Mouse (Mus musculus) intestine, embryonic 16.5 days (tissue): ENCODE data around the gene Gm20388. TPM values are rescaled to one million over a fixed set of nuclear protein-coding genes. Genes with fewer than 3 reads are reported as not detected.

Experiments
- ATAC-seq: fragments of 200-750 bp; cut with Nextera tagmentation; 2 replicates; pipeline ENCODE4 v1.8.0; 2017; ENCODE audit warnings: moderate TSS enrichment, moderate library complexity
- H3K27ac ChIP-seq: fragments of 300-500 bp; sonication (generic); 2 replicates; pipeline ENCODE4 v1.5.1; 2014; ENCODE audit warnings: mild to moderate bottlenecking, low read length
- H3K27me3 ChIP-seq: fragments of 300-500 bp; sonication (generic); replicated peaks from 2 replicates; pipeline ENCODE4 v1.6.1; 2014; ENCODE audit warnings: low read length, control low read depth, mixed read lengths; ENCODE audit not compliant: control insufficient read depth, insufficient read depth
- H3K36me3 ChIP-seq: fragments of 300-500 bp; sonication (generic); 2 replicates; pipeline ENCODE4 v1.6.1; 2014; ENCODE audit warnings: low read length, control low read depth; ENCODE audit not compliant: control insufficient read depth, insufficient read depth
- H3K4me1 ChIP-seq: fragments of 300-500 bp; sonication (generic); 2 replicates; pipeline ENCODE4 v1.6.1; 2014; ENCODE audit warnings: low read length, control low read depth, mixed read lengths; ENCODE audit not compliant: control insufficient read depth, insufficient read depth
- H3K4me2 ChIP-seq: fragments of 300-500 bp; sonication (generic); 2 replicates; pipeline ENCODE4 v1.6.1; 2014; ENCODE audit warnings: low read depth, low read length, control low read depth
- H3K4me3 ChIP-seq: fragments of 300-500 bp; sonication (generic); 2 replicates; pipeline ENCODE4 v1.5.1; 2014; ENCODE audit warnings: mild to moderate bottlenecking, low read length
- H3K9ac ChIP-seq: fragments of 300-500 bp; sonication (generic); 2 replicates; pipeline ENCODE4 v1.6.1; 2014; ENCODE audit warnings: low read depth, low read length
- H3K9me3 ChIP-seq: fragments of 300-500 bp; sonication (generic); 2 replicates; pipeline ENCODE4 v1.6.1; 2016; ENCODE audit warnings: low read length, control low read depth; ENCODE audit not compliant: control insufficient read depth
- WGBS: fragments of 180-500 bp; shearing (Covaris S2); extraction: QIAGEN DNeasy Blood & Tissue Kit; methylation state at CpG from one replicate; pipeline ENCODE4 v1.1.7; 2014; 5-methylcytosine and 5-hydroxymethylcytosine counted together
- polyA plus RNA-seq: library from polyadenylated mRNA; unstranded; fragments of >200 nt; fragmentation: Nextera tagmentation; extraction: Ambion mirVana; gene quantifications from 2 replicates; pipeline ENCODE4 v1.2.1, GENCODE M21; 2015

Gene Gm20388
- polyA plus RNA-seq, 1 experiment from 2014 or later, result 5.8 TPM

- no peaks in the 10 kb centered on the region for H3K27me3 ChIP-seq
- 81% methylated on average over 4 of the region's 4 CpGs for WGBS
- H3K4me2 ChIP-seq, result no peak overlapping the region
- peaks cover 46% of the 10 kb centered on the region for H3K4me1 ChIP-seq
- H3K27ac ChIP-seq, result no peak overlapping the region
- no peaks in the 10 kb centered on the region for H3K9me3 ChIP-seq
- no peak overlapping the region for H3K4me3 ChIP-seq
- no peak overlapping the region for H3K9ac ChIP-seq
- ATAC-seq, result no peak
- H3K36me3 ChIP-seq, result no peaks in the 10 kb centered on the region
Measured at GRCm38 (mm10) chr8:120273430-120273829, 362.8 kb downstream of the Gm20388 start.

GRCm38 (mm10) chr8:120276051-120276890 lies 365.6 kb downstream of the Gm20388 start:
- under 1% methylated on average over 49 of the region's 49 CpGs for WGBS
- peak; percentile 92 for ATAC-seq

GRCm38 (mm10) chr8:120276891-120277426 lies 366.3 kb downstream of the Gm20388 start:
- H3K27ac ChIP-seq, result peak overlapping the region; percentile 92
- peak overlapping the region; percentile 48 for H3K4me3 ChIP-seq
- WGBS, result 12% methylated on average over 16 of the region's 16 CpGs
- peaks cover 49% of the 10 kb centered on the region for H3K4me1 ChIP-seq
- H3K36me3 ChIP-seq, result no peaks in the 10 kb centered on the region
- H3K27me3 ChIP-seq, result no peaks in the 10 kb centered on the region
- peak; percentile 20 for ATAC-seq
- H3K9me3 ChIP-seq, result no peaks in the 10 kb centered on the region
- H3K4me2 ChIP-seq, result peak overlapping the region; percentile 70
- peak overlapping the region; percentile 74 for H3K9ac ChIP-seq

More at GRCm38 (mm10) chr8:120276051-120276890, 365.6 kb downstream of the Gm20388 start:
- Histone ChIP-seq H3K27me3 (no peaks in the 10 kb centered on the region), H3K9ac (peak overlapping the region; percentile 74), H3K4me2 (peak overlapping the region; percentile 70), H3K36me3 (no peaks in the 10 kb centered on the region), H3K27ac (peak overlapping the region; percentile 92), H3K4me1 (peaks cover 44% of the 10 kb centered on the region), H3K9me3 (no peaks in the 10 kb centered on the region), H3K4me3 (peak overlapping the region; percentile 48)

- no peaks in the 10 kb centered on the region for H3K27me3 ChIP-seq
- H3K9ac ChIP-seq, result peak overlapping the region; percentile 34
- no peak overlapping the region for H3K4me3 ChIP-seq
- H3K4me2 ChIP-seq, result 0 out of 2 replicates have a peak overlapping the region, but pooled peaks have one; percentile 10
- peaks cover 57% of the 10 kb centered on the region for H3K4me1 ChIP-seq
- no peaks in the 10 kb centered on the region for H3K36me3 ChIP-seq
- H3K27ac ChIP-seq, result peak overlapping the region; percentile 92; the same call in 1 of the 2 replicates
- H3K9me3 ChIP-seq, result no peaks in the 10 kb centered on the region
- 53% methylated on average over 14 of the region's 14 CpGs for WGBS
- ATAC-seq, result no peak
Measured at GRCm38 (mm10) chr8:120278009-120278408, 367.4 kb downstream of the Gm20388 start.

GRCm38 (mm10) chr8:120279418-120279817 lies 368.8 kb downstream of the Gm20388 start:
- Histone ChIP-seq H3K9me3 (no peaks in the 10 kb centered on the region), H3K36me3 (no peaks in the 10 kb centered on the region), H3K9ac (no peak overlapping the region), H3K27me3 (no peaks in the 10 kb centered on the region), H3K4me2 (no peak overlapping the region), H3K4me3 (no peak overlapping the region), H3K4me1 (peaks cover 66% of the 10 kb centered on the region), H3K27ac (peak overlapping the region; percentile 5; the same call in 1 of the 2 replicates)
- ATAC-seq, result no peak
- WGBS, result 68% methylated on average over 8 of the region's 8 CpGs

GRCm38 (mm10) chr8:120281487-120281886 lies 370.8 kb downstream of the Gm20388 start:
- H3K9me3 ChIP-seq, result no peaks in the 10 kb centered on the region
- ATAC-seq, result no peak
- peaks cover 69% of the 10 kb centered on the region for H3K4me1 ChIP-seq
- H3K27me3 ChIP-seq, result no peaks in the 10 kb centered on the region
- no peaks in the 10 kb centered on the region for H3K36me3 ChIP-seq
- no peak overlapping the region for H3K27ac ChIP-seq
- H3K9ac ChIP-seq, result no peak overlapping the region
- H3K4me3 ChIP-seq, result no peak overlapping the region
- H3K4me2 ChIP-seq, result no peak overlapping the region
- 14% methylated on average over 4 of the region's 4 CpGs for WGBS

- H3K9me3 ChIP-seq, result no peaks in the 10 kb centered on the region
- H3K4me2 ChIP-seq, result no peak overlapping the region
- WGBS, result 69% methylated on average over 5 of the region's 5 CpGs
- 0 out of 2 replicates have a peak overlapping the region, but pooled peaks have one; percentile 2 for H3K9ac ChIP-seq
- no peaks in the 10 kb centered on the region for H3K27me3 ChIP-seq
- ATAC-seq, result no peak
- peak overlapping the region; percentile 27; the same call in 1 of the 2 replicates for H3K27ac ChIP-seq
- H3K36me3 ChIP-seq, result no peaks in the 10 kb centered on the region
- peaks cover 59% of the 10 kb centered on the region for H3K4me1 ChIP-seq
- H3K4me3 ChIP-seq, result no peak overlapping the region
Measured at GRCm38 (mm10) chr8:120282465-120282864, 371.8 kb downstream of the Gm20388 start.

- Histone ChIP-seq H3K9me3 (no peaks in the 10 kb centered on the region), H3K4me3 (no peak overlapping the region), H3K4me1 (peaks cover 53% of the 10 kb centered on the region), H3K27ac (peak overlapping the region; percentile 78), H3K4me2 (no peak overlapping the region), H3K9ac (peak overlapping the region; percentile 37; the same call in 1 of the 2 replicates), H3K36me3 (no peaks in the 10 kb centered on the region), H3K27me3 (no peaks in the 10 kb centered on the region)
- 39% methylated on average over 9 of the region's 9 CpGs for WGBS
- ATAC-seq, result no peak
Measured at GRCm38 (mm10) chr8:120284265-120284664, 373.6 kb downstream of the Gm20388 start.

- peak; percentile 85 for ATAC-seq
- 31% methylated on average over 3 of the region's 3 CpGs for WGBS
Measured at GRCm38 (mm10) chr8:120285033-120285432, 374.4 kb downstream of the Gm20388 start.

More at GRCm38 (mm10) chr8:120285033-120285432, 374.4 kb downstream of the Gm20388 start:
- H3K27ac ChIP-seq, result peak overlapping the region; percentile 78
- H3K36me3 ChIP-seq, result no peaks in the 10 kb centered on the region
- H3K4me2 ChIP-seq, result no peak overlapping the region
- no peaks in the 10 kb centered on the region for H3K9me3 ChIP-seq
- H3K4me3 ChIP-seq, result no peak overlapping the region
- H3K4me1 ChIP-seq, result peaks cover 61% of the 10 kb centered on the region
- peak overlapping the region; percentile 39; the same call in 1 of the 2 replicates for H3K9ac ChIP-seq
- H3K27me3 ChIP-seq, result no peaks in the 10 kb centered on the region
